Mouse (Mus musculus) limb, embryonic 10.5 days (tissue): ENCODE results near the gene Gne. TPM values are rescaled to one million over a fixed set of nuclear protein-coding genes. Genes with fewer than 3 reads are reported as not detected.
"Not testable (repeated sequence)": the region's sequence is repeated elsewhere in the genome, so short reads cannot be mapped to it uniquely, and the experiment has no call there.

Experiments used
- DNase-seq: peaks from one replicate; pipeline ENCODE4 v3.0.0-alpha.2; 2017; ENCODE audit warnings: low spot score
- H3K27ac ChIP-seq: fragments of 300-500 bp; sonication (generic); 2 replicates; pipeline ENCODE4 v1.5.1; 2016; ENCODE audit warnings: mild to moderate bottlenecking
- H3K27me3 ChIP-seq: fragments of 300-500 bp; sonication (generic); 2 replicates; pipeline ENCODE4 v1.6.1; 2016; ENCODE audit warnings: low read depth, mild to moderate bottlenecking; ENCODE audit not compliant: poor library complexity, severe bottlenecking
- H3K36me3 ChIP-seq: fragments of 300-500 bp; sonication (generic); 2 replicates; pipeline ENCODE4 v1.6.1; 2016; ENCODE audit warnings: mild to moderate bottlenecking, moderate library complexity
- H3K4me1 ChIP-seq: fragments of 300-500 bp; sonication (generic); 2 replicates; pipeline ENCODE4 v1.6.1; 2016
- H3K4me3 ChIP-seq: fragments of 300-500 bp; sonication (generic); 2 replicates; pipeline ENCODE4 v1.5.1; 2016; ENCODE audit warnings: mild to moderate bottlenecking, moderate library complexity
- H3K9me3 ChIP-seq: fragments of 300-500 bp; sonication (generic); replicated peaks from 2 replicates; pipeline ENCODE4 v1.6.1; 2016; ENCODE audit warnings: mild to moderate bottlenecking
- WGBS: fragments of 180-500 bp; shearing (Covaris S2); methylation state at CpG from one replicate; pipeline ENCODE4 v1.1.7; 2016; 5-methylcytosine and 5-hydroxymethylcytosine counted together
- polyA plus RNA-seq: library from polyadenylated mRNA; unstranded; fragments of >200 nt; fragmentation: Nextera tagmentation; extraction: Ambion mirVana; gene quantifications from 2 replicates; pipeline ENCODE4 v1.2.1, GENCODE M21; 2016

The Gne gene
- polyA plus RNA-seq, 1 experiment from 2014 or later: 22.7 TPM

- Histone ChIP-seq H3K4me3 (no peak overlapping the region), H3K27me3 (no peaks in the 10 kb centered on the region), H3K27ac (no peak overlapping the region), H3K4me1 (peaks cover 25% of the 10 kb centered on the region), H3K9me3 (no peaks in the 10 kb centered on the region), H3K36me3 (no peaks in the 10 kb centered on the region)
- WGBS: 98% methylated on average over 4 of the region's 4 CpGs
- DNase-seq: no peak
Measured at GRCm38 (mm10) chr4:44069411-44069810, 14.6 kb downstream of the Gne start.

GRCm38 (mm10) chr4:44068736-44069135 lies 15.2 kb downstream of the Gne start:
- Histone ChIP-seq H3K4me1 (peaks cover 25% of the 10 kb centered on the region), H3K36me3 (no peaks in the 10 kb centered on the region), H3K4me3 (no peak overlapping the region), H3K27ac (no peak overlapping the region), H3K27me3 (no peaks in the 10 kb centered on the region), H3K9me3 (no peaks in the 10 kb centered on the region)
- no peak for DNase-seq
- WGBS: 67% methylated on average over 9 of the region's 9 CpGs

DNA sequence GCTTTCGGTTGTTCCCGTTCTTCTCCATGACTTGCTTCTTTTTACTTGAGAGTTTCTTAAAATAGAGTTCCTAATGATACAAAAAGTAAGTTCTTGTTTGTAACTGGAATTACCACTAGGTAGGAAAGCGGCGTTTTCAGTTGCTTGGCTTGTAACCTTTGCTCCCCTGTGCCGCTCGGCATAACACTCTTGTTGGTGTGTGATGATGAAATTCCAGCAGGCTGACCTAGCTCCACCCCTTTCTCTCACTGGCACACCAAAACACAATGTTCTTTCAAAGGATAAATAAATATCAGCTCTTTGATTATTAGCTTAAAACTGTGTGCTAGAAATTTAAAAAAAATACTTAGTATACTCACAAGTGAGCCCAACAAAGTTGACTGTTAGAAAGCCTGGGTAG lies 17.1 kb downstream of the Gne start:
- Histone ChIP-seq H3K9me3 (no peaks in the 10 kb centered on the region), H3K36me3 (peaks cover 6% of the 10 kb centered on the region), H3K27me3 (no peaks in the 10 kb centered on the region), H3K27ac (no peak overlapping the region), H3K4me1 (peaks cover 23% of the 10 kb centered on the region), H3K4me3 (no peak overlapping the region)
- WGBS: 90% methylated on average over 6 of the region's 6 CpGs
- no peak for DNase-seq

GRCm38 (mm10) chr4:44065355-44066025 lies 18.5 kb downstream of the Gne start:
- Histone ChIP-seq H3K4me3 (peak overlapping the region; percentile 16; the same call in 1 of the 2 replicates), H3K27ac (peak overlapping the region; percentile 77)
- WGBS: 34% methylated on average over 16 of the region's 16 CpGs

DNA sequence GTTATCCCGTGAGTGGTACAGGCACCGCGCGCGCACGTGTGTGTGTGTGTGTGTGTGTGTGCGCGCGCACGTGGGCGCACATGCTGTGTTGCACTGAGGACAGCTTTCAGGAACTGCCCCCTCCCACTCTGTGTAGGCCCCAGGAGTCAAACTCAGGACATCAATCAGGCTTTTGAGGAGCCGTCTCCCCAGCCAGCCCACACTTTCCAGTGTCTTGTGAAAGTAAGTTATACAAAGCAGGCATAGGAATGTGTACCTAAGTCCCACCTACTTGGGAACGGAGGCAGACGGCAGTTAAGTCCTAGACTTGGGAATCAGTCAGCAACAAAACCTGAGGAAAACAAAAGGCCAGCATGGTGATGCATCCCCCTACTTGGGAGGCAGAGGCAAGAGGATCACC lies 21.2 kb downstream of the Gne start:
- WGBS: 93% methylated on average over 14 of the region's 14 CpGs
- Histone ChIP-seq H3K9me3 (no peaks in the 10 kb centered on the region), H3K27ac (no peak overlapping the region), H3K4me3 (no peak overlapping the region), H3K4me1 (peaks cover 11% of the 10 kb centered on the region), H3K27me3 (no peaks in the 10 kb centered on the region), H3K36me3 (peaks cover 20% of the 10 kb centered on the region)
- DNase-seq: no peak

More at GRCm38 (mm10) chr4:44065355-44066025, 18.5 kb downstream of the Gne start:
- H3K27me3 ChIP-seq: no peaks in the 10 kb centered on the region
- DNase-seq: peak; percentile 94
- H3K4me1 ChIP-seq: peaks cover 11% of the 10 kb centered on the region
- no peaks in the 10 kb centered on the region for H3K9me3 ChIP-seq
- H3K36me3 ChIP-seq: peaks cover 10% of the 10 kb centered on the region

DNA sequence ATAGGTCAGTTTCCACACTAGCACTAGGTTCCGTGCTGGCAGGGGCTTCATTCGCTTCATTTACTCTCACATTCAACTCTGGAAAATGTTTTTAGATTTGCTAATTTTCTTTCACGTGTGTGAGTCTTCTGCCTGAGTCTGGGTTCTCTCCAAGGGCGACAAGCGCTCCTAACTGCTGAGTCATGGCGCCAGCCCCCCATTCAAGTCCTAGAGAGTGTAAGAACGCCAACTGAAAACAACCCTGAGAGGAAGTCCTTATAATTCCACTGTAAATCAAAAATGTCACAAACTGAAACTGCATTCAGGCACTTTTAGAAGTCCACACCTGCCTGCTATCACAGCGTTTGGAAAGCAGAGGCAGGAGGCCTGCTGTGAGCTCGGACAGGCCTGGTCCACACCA lies 21.9 kb downstream of the Gne start:
- 74% methylated on average over 9 of the region's 9 CpGs for WGBS
- peaks cover 11% of the 10 kb centered on the region for H3K4me1 ChIP-seq
- no peaks in the 10 kb centered on the region for H3K9me3 ChIP-seq
- H3K4me3 ChIP-seq: no peak overlapping the region
- H3K36me3 ChIP-seq: peaks cover 22% of the 10 kb centered on the region
- H3K27me3 ChIP-seq: no peaks in the 10 kb centered on the region
- no peak overlapping the region for H3K27ac ChIP-seq
- DNase-seq: no peak

DNA sequence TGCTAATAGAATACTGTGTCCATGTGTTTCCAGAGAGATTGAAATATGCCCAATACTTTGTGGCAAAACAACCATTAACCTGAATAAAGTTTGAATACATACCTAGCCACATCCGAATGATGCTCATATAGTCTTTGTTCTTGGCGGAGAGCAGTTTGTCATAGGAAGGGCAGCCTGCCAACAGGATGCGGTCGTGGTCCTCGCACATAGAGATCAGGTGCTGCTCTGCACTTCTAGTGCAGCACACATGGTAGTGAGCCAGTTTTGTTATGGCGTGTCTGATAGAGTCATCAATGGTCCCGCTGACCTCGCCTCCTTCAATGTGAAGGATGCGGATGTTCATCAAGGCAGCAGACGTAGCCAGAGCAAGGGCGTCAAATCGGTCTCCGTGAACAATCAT lies 24.3 kb downstream of the Gne start:
- WGBS: 95% methylated on average over 13 of the region's 13 CpGs
- H3K4me3 ChIP-seq: no peak overlapping the region
- no peak for DNase-seq

DNA sequence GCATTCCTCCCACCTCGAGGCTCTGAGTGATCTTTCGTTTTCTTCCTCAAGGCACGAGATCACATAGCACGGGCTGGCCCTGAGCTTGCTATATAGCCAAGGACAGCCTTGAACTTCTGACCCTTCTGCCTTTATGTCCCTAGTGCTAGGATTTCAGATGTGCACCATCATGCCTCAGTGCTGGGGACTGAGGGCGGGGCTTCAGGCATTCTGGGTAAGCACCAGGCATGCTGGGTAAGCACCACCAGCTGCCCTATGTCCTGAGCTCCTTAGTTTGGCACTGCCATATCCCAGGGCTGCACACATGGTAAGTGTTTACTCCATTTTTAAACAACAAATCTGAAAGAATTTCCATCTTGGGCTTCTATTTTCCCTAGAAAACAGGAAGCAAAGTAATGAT lies 34.2 kb downstream of the Gne start:
- no peaks in the 10 kb centered on the region for H3K9me3 ChIP-seq
- H3K4me1 ChIP-seq: no peaks in the 10 kb centered on the region
- DNase-seq: no peak
- H3K36me3 ChIP-seq: peaks cover 38% of the 10 kb centered on the region
- WGBS: 77% methylated on average over 5 of the region's 5 CpGs
- no peaks in the 10 kb centered on the region for H3K27me3 ChIP-seq
- no peak overlapping the region for H3K4me3 ChIP-seq
- H3K27ac ChIP-seq: no peak overlapping the region

More for the DNA sequence above, 24.3 kb downstream of the Gne start:
- H3K9me3 ChIP-seq: no peaks in the 10 kb centered on the region
- H3K4me1 ChIP-seq: peaks cover 4% of the 10 kb centered on the region; the same call in 1 of the 2 replicates
- no peak overlapping the region for H3K27ac ChIP-seq
- H3K36me3 ChIP-seq: peaks cover 23% of the 10 kb centered on the region
- no peaks in the 10 kb centered on the region for H3K27me3 ChIP-seq

DNA sequence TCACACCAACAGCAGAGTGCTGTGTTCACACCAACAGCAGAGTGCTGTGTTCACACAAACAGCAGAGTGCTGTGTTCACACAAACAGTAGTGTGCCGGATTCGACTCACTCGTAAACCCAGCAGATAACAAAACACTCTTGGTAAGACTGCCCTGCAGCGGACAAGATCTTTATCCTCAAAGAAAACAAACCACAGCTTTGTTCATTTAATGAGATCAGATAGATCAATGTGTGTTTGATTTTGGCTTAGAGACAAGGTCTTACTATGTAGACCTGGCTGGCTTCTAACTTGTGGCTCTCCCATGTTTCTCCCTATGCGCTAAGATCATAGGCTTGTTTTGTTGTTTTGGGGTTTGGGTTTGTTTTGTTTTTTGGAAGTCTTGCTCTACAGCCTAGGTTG lies 37.9 kb downstream of the Gne start:
- H3K36me3 ChIP-seq: peaks cover 45% of the 10 kb centered on the region
- 79% methylated on average over 5 of the region's 5 CpGs for WGBS
- no peaks in the 10 kb centered on the region for H3K9me3 ChIP-seq
- H3K4me1 ChIP-seq: no peaks in the 10 kb centered on the region
- no peak overlapping the region for H3K27ac ChIP-seq
- H3K4me3 ChIP-seq: no peak overlapping the region
- no peaks in the 10 kb centered on the region for H3K27me3 ChIP-seq
- no peak for DNase-seq

DNA sequence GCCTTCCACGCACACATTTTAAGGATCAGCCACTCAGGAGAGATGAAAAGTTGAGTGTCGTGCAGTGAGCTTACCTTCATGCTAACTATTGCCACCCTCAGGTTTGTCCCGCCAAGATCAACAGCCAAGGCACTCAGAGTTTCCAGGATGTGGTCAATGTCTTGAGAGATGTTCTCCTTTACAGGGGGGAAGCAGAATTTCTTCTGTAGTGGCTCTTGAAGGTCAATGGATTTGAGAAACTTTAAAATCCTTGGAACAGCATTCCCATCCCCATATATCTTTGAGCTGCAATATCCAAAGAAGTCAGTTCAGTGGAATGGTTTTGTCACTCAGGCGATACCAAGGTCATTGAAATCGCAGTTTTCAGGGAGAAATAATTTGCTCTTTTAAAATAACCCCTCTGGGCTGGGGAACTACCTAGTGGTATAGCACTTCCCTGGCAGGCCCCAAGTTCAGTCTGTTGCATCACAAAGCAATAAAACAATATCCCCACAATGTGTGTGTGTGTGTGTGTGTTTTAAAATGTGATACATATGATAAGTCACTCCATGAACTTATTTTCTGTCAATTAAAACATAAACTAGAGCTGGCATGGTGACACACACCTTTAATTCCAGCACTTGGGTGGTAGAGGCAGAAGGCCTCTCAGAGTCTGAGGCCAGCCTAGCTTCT lies 39.2 kb downstream of the Gne start:
- WGBS: 88% methylated on average over 5 of the region's 5 CpGs
- H3K27ac ChIP-seq: no peak overlapping the region
- H3K4me1 ChIP-seq: no peaks in the 10 kb centered on the region
- DNase-seq: no peak
- peaks cover 54% of the 10 kb centered on the region for H3K36me3 ChIP-seq
- no peaks in the 10 kb centered on the region for H3K27me3 ChIP-seq
- H3K9me3 ChIP-seq: no peaks in the 10 kb centered on the region
- H3K4me3 ChIP-seq: no peak overlapping the region

- not testable (repeated sequence) for H3K27ac ChIP-seq, H3K4me1 ChIP-seq, H3K9me3 ChIP-seq, H3K27me3 ChIP-seq, H3K4me3 ChIP-seq, DNase-seq
- peaks cover 59% of the 10 kb centered on the region for H3K36me3 ChIP-seq
- 93% methylated on average over 4 of the region's 4 CpGs for WGBS
Measured at GRCm38 (mm10) chr4:44043182-44043581, 40.8 kb downstream of the Gne start.

GRCm38 (mm10) chr4:44042429-44042828 lies 41.5 kb downstream of the Gne start:
- Histone ChIP-seq H3K36me3 (peaks cover 65% of the 10 kb centered on the region), H3K27ac (no peak overlapping the region), H3K4me1 (no peaks in the 10 kb centered on the region), H3K9me3 (no peaks in the 10 kb centered on the region), H3K27me3 (no peaks in the 10 kb centered on the region), H3K4me3 (no peak overlapping the region)
- 90% methylated on average over 5 of the region's 5 CpGs for WGBS
- no peak for DNase-seq

DNA sequence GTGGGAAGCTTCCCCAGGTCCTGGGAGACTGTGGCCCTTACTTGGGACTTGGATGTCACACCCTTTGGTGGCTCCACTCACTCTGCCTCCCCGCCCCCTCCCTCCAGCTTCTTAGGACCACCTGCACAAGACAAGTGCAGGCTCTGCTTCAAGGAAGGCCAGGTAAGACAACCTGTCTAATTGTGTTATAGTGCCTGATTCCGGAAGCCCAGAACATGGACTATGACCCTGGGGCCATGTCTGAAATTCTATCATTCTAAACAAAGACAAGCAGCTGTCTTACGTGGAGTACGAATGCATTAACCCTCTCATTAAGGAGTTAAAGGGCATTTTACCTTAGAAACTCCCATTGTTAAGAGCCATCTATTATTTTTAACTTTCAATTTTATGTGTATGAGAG lies 43.2 kb downstream of the Gne start:
- H3K27ac ChIP-seq: no peak overlapping the region; the same call in 1 of the 2 replicates
- peaks cover 65% of the 10 kb centered on the region for H3K36me3 ChIP-seq
- H3K4me1 ChIP-seq: no peaks in the 10 kb centered on the region
- no peaks in the 10 kb centered on the region for H3K27me3 ChIP-seq
- H3K4me3 ChIP-seq: no peak overlapping the region
- no peak for DNase-seq
- 93% methylated on average over 4 of the region's 4 CpGs for WGBS
- H3K9me3 ChIP-seq: no peaks in the 10 kb centered on the region
